Mouse (Mus musculus) embryonic facial prominence, embryonic 12.5 days (tissue): ENCODE measurements around the gene Pwp2. TPM values are rescaled to one million over a fixed set of nuclear protein-coding genes. Genes with fewer than 3 reads are reported as not detected.

Experiments used
- ATAC-seq: fragments of 200-750 bp; cut with Nextera tagmentation; 2 replicates; pipeline ENCODE4 v1.8.0; 2017; ENCODE audit not compliant: insufficient number of reproducible peaks, insufficient read depth, low FRiP score, low TSS enrichment
- H3K27ac ChIP-seq: fragments of 300-500 bp; sonication (generic); 2 replicates; pipeline ENCODE4 v1.5.1; 2016; ENCODE audit warnings: mild to moderate bottlenecking
- H3K27me3 ChIP-seq: fragments of 300-500 bp; sonication (generic); 2 replicates; pipeline ENCODE4 v1.6.1; 2016; ENCODE audit warnings: mild to moderate bottlenecking, moderate library complexity
- H3K36me3 ChIP-seq: fragments of 300-500 bp; sonication (generic); 2 replicates; pipeline ENCODE4 v1.6.1; 2016; ENCODE audit warnings: mild to moderate bottlenecking
- H3K4me1 ChIP-seq: fragments of 300-500 bp; sonication (generic); 2 replicates; pipeline ENCODE4 v1.6.1; 2016
- H3K4me2 ChIP-seq: fragments of 300-500 bp; sonication (generic); replicated peaks from 2 replicates; pipeline ENCODE4 v1.6.1; 2016; ENCODE audit warnings: mild to moderate bottlenecking, moderate library complexity
- H3K4me3 ChIP-seq: fragments of 300-500 bp; sonication (generic); 2 replicates; pipeline ENCODE4 v1.5.1; 2016; ENCODE audit warnings: mild to moderate bottlenecking
- H3K9ac ChIP-seq: fragments of 300-500 bp; sonication (generic); 2 replicates; pipeline ENCODE4 v1.6.1; 2016; ENCODE audit warnings: mild to moderate bottlenecking, moderate library complexity
- H3K9me3 ChIP-seq: fragments of 300-500 bp; sonication (generic); 2 replicates; pipeline ENCODE4 v1.6.1; 2016; ENCODE audit warnings: mild to moderate bottlenecking, moderate library complexity
- WGBS: fragments of 180-500 bp; shearing (Covaris S2); methylation state at CpG from one replicate; pipeline ENCODE4 v1.1.7; 2016; 5-methylcytosine and 5-hydroxymethylcytosine counted together
- polyA plus RNA-seq: library from polyadenylated mRNA; unstranded; fragments of >200 nt; fragmentation: Nextera tagmentation; extraction: Ambion mirVana; gene quantifications from 2 replicates; pipeline ENCODE4 v1.2.1, GENCODE M21; 2016

Pwp2 gene
- polyA plus RNA-seq, 1 experiment from 2014 or later: 27.0 TPM

DNA sequence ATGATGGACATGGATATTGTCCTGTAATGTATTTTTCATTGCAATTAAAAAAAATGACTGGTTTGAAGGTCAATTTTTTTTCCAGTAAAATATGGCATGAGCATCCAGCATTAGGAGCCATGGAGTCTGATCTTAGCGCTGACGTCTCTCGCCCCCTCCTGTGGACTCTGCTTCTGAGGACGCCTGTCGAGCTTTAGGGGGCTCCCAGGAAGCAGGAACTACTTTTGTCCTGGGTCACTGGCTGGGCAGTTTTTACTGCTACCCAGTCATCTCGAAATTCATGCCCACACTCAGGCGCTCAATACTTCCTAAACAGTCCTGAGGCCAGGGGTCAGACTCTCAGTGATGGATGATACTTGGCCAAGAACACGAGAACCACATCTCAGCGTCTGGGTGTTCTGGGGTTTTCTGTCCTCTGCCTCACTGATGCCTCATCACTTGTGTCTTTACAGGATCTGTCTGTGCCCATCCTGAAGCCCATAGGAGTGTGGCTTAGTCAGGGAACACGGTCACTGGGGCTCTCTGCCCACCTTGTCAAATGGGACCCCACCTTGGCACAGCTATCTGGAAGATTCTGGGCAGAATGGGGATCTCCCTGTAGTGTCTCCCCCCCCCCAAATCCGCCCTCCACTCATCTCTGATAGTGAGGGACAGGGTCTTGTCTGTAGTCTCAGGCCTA lies 45.2 kb downstream of the Pwp2 start:
- no peaks in the 10 kb centered on the region for H3K27me3 ChIP-seq
- H3K4me3 ChIP-seq: no peak overlapping the region
- no peak overlapping the region for H3K4me2 ChIP-seq
- no peak for ATAC-seq
- no peak overlapping the region for H3K9ac ChIP-seq
- peak overlapping the region; percentile 65; the same call in 1 of the 2 replicates for H3K27ac ChIP-seq
- peaks cover 15% of the 10 kb centered on the region for H3K4me1 ChIP-seq
- no peaks in the 10 kb centered on the region for H3K36me3 ChIP-seq
- no peaks in the 10 kb centered on the region for H3K9me3 ChIP-seq
- 74% methylated on average over 11 of the region's 11 CpGs for WGBS

DNA sequence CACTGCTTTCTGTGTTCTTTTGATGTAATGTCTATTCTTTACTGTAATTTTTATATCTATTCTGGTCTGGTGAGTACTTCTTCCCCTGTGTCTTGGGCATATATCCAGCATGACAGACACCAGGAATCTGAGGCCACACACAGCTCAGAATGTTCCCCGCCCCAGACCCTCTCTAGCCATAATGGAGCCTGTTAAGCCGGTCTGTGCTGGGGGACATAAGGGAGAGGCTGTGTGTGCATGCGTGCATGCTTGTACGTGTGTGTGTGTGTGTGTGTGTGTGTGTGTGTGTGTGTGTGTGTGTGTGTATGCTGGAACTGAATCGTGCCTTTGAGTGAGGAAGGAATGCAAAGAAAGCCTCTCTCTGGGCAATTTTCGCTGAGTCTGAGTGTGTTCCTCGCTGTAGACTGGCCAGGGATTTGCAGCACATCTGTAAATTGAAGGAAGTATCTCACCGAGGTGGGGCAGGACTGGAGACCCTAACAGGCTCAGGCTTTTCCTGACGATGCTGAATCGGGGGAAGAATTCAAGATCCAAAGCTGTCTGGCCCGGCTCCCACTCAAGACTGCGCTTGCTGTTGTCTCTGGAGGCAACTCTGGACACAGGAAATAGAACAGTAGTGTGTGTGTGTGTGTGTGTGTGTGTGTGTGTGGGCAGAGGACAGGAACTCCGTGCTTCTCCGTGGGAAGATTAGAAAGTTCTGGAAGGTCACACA lies 46.0 kb downstream of the Pwp2 start:
- no peak overlapping the region for H3K9ac ChIP-seq
- 0 out of 2 replicates have a peak overlapping the region, but pooled peaks have one; percentile 13 for H3K4me2 ChIP-seq
- no peaks in the 10 kb centered on the region for H3K9me3 ChIP-seq
- H3K27me3 ChIP-seq: no peaks in the 10 kb centered on the region
- ATAC-seq: no peak
- H3K4me1 ChIP-seq: peaks cover 16% of the 10 kb centered on the region
- no peaks in the 10 kb centered on the region for H3K36me3 ChIP-seq
- H3K4me3 ChIP-seq: no peak overlapping the region
- 31% methylated on average over 14 of the region's 14 CpGs for WGBS
- H3K27ac ChIP-seq: peak overlapping the region; percentile 65

DNA sequence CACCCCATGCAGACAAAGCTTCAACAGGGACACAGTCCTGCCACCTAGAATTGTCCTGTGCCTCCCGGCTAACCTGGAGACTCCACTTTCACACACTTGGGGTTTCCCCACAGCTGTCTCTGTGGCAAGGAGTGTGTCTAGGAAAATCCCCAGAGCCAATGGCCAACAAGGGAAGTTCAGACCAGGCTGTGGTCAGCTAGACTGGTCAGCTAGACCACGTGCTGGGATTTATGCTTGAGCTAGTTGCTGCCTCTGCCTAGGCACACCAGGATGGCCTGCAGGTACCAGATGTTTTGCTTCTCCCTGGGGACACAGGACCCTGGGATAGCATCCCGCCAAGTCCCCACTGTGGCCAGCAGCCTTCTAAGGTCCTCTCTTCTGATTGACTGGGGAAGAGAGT lies 47.8 kb downstream of the Pwp2 start:
- Histone ChIP-seq H3K4me1 (peaks cover 16% of the 10 kb centered on the region), H3K4me3 (no peak overlapping the region), H3K9me3 (no peaks in the 10 kb centered on the region), H3K4me2 (no peak overlapping the region), H3K36me3 (no peaks in the 10 kb centered on the region), H3K27ac (no peak overlapping the region), H3K9ac (no peak overlapping the region), H3K27me3 (no peaks in the 10 kb centered on the region)
- no peak for ATAC-seq
- 88% methylated on average over 3 of the region's 3 CpGs for WGBS

DNA sequence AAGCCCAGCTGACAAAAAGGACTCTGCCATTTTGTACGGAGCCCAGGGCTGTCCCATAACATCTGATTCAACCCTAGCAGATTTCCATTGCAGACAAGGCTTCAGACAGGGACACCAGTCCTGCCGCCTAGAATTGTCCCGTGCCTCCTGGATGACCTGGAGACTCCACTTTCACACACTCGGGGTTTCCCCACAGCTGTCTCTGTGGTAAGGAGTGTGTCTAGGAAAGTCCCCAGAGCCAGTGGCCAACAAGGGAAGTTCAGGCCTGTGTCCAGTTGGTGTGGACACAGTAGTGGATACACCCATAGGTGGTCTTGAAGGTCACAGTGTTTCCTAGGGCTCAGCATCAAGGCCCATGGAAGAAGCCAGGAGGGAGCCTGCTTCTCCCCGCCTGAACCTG lies 49.0 kb downstream of the Pwp2 start:
- no peaks in the 10 kb centered on the region for H3K27me3 ChIP-seq
- H3K4me3 ChIP-seq: no peak overlapping the region
- no peak overlapping the region for H3K4me2 ChIP-seq
- WGBS: 73% methylated on average over 5 of the region's 5 CpGs
- peaks cover 16% of the 10 kb centered on the region for H3K4me1 ChIP-seq
- ATAC-seq: no peak
- H3K9me3 ChIP-seq: no peaks in the 10 kb centered on the region
- no peak overlapping the region for H3K9ac ChIP-seq
- no peaks in the 10 kb centered on the region for H3K36me3 ChIP-seq
- no peak overlapping the region for H3K27ac ChIP-seq

DNA sequence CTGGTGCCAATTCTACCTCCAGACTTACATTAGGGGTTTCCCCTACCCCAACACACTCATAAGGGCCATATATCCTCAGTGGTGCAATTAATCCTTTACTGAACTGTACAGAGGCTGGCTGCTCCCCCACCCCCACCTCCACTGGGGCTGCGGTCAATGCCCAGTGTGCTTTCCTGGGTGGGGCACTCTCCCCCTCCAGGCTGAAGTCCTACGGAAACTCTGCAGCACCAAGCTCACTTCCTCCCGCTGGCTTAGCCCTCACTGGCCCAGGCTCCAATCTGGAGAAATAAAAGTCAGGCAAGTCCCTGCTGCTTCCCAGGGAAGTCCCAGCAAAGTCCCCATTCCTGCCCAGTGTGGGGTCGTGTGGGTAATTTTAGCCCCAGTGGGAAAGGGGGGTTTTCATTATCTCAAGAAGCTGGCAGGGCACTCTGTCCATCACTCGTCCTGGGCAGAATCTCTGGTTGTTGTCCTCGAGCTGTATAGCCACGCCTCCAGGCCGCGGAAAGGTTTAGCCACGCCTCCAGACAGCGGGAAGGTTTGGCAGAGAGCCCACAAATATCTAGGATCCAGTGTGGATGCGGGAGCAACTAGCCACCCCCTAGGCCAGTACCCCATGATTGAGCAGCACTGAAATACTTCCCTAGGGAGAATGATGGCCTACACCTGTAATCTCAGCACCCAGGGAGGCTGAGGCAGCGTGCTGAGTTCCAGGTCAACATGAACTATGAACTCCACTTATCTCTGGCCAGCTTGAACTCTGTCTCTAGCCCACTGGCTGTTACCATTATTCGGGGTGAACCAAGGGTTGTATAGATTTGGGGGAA lies 49.8 kb downstream of the Pwp2 start:
- H3K27ac ChIP-seq: no peak overlapping the region
- H3K9me3 ChIP-seq: no peaks in the 10 kb centered on the region
- no peaks in the 10 kb centered on the region for H3K27me3 ChIP-seq
- ATAC-seq: peak; percentile 11; the same call in 1 of the 2 replicates
- H3K9ac ChIP-seq: no peak overlapping the region
- WGBS: 12% methylated on average over 14 of the region's 14 CpGs
- H3K4me2 ChIP-seq: peak overlapping the region; percentile 38
- H3K36me3 ChIP-seq: no peaks in the 10 kb centered on the region
- H3K4me1 ChIP-seq: peaks cover 16% of the 10 kb centered on the region
- no peak overlapping the region for H3K4me3 ChIP-seq

DNA sequence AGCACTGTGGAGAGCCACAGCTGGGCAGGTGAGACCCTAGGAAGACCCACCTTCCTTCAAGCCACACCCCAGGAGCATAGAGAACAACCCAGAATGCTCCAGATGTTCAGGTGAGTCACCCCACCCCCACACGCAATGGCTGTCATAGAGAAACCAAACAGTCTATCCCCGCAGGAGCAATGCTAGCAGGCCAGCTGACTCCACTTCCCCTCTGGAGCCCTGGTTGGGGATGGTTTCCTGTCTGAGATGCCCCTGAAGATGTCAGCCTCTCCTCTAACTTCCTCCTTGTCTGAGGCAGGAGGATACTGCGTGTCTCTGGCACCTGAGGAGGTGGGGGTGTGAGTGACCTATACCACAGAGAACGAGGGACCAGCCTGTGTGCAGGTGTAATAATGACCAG lies 50.5 kb downstream of the Pwp2 start:
- no peak overlapping the region for H3K27ac ChIP-seq
- H3K4me2 ChIP-seq: no peak overlapping the region

DNA sequence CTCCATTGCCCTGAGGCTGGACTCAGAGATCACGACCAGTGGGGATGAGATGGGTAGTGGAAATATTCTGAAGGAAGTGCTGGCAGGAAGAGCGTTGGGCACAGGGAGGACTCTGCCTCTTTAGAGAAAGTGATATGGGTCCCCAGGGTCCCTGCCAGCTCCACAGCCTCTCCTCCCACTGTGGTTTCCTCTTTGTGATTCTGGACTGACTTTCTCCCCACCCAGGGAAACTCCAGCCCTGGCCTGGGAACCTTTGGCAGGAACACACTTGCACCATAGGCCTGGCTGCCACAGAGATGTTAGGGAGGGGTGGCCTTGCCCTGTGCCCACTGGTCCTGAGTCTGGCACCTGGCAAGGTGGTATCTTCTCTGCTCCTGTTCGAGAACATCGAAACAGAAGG lies 55.0 kb downstream of the Pwp2 start:
- Histone ChIP-seq H3K4me3 (no peak overlapping the region), H3K4me2 (no peak overlapping the region), H3K27me3 (no peaks in the 10 kb centered on the region), H3K27ac (no peak overlapping the region), H3K9me3 (no peaks in the 10 kb centered on the region), H3K4me1 (peaks cover 7% of the 10 kb centered on the region), H3K9ac (no peak overlapping the region), H3K36me3 (no peaks in the 10 kb centered on the region)
- WGBS: 71% methylated on average over 4 of the region's 4 CpGs
- ATAC-seq: no peak

More for the DNA sequence above, 50.5 kb downstream of the Pwp2 start:
- H3K9me3 ChIP-seq: no peaks in the 10 kb centered on the region
- H3K9ac ChIP-seq: no peak overlapping the region
- WGBS: 64% methylated on average over 4 of the region's 4 CpGs
- no peaks in the 10 kb centered on the region for H3K36me3 ChIP-seq
- H3K4me1 ChIP-seq: peaks cover 16% of the 10 kb centered on the region
- no peaks in the 10 kb centered on the region for H3K27me3 ChIP-seq
- ATAC-seq: no peak
- H3K4me3 ChIP-seq: no peak overlapping the region

DNA sequence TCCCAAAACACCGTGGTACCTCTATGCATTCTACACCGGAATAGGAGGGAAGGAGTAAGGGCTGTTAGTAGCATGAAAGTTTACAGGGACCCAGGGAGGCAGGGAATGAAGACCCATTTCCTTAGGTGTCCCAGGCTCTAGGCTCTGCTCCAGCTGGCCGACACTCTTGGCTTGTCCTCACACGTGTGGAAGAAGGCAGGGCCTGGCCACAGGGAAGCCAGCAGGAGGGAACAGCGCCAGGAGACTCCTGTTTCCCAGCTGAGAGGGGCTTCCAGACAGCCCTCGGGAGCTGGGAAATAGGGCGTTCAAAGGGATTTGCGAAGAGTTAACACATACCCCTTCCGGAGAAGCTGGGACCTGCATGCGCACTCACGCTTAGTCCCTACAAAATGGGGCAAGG lies 55.5 kb downstream of the Pwp2 start:
- H3K27ac ChIP-seq: no peak overlapping the region
- no peaks in the 10 kb centered on the region for H3K9me3 ChIP-seq

DNA sequence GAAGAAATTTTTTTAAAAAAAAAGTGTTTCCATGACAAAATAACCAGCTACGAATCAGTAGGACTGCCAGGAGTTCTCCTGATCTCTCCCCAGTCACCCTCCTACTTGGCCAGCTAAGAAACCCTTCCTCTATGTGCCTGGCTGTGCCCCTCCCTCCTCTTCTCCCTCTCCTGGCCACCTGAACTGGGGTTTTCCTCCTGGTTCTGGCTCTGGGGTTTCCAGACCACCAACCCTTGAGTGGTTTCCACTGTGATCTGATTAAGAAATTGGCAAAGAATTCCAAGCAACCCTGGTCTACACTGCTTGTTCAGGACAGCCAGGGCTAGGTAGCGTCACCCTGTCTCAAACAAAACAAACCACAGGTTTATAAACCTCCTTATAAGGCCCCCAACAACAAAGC lies 56.3 kb downstream of the Pwp2 start:
- no peaks in the 10 kb centered on the region for H3K9me3 ChIP-seq
- no peaks in the 10 kb centered on the region for H3K27me3 ChIP-seq
- peaks cover 3% of the 10 kb centered on the region; the same call in 1 of the 2 replicates for H3K4me1 ChIP-seq
- 83% methylated on average over 2 of the region's 2 CpGs for WGBS
- H3K9ac ChIP-seq: no peak overlapping the region
- H3K4me2 ChIP-seq: no peak overlapping the region
- H3K4me3 ChIP-seq: no peak overlapping the region
- no peak overlapping the region for H3K27ac ChIP-seq
- no peaks in the 10 kb centered on the region for H3K36me3 ChIP-seq
- ATAC-seq: no peak

More for the DNA sequence above, 55.5 kb downstream of the Pwp2 start:
- H3K4me3 ChIP-seq: no peak overlapping the region
- no peak for ATAC-seq
- H3K4me2 ChIP-seq: no peak overlapping the region
- no peak overlapping the region for H3K9ac ChIP-seq
- 54% methylated on average over 11 of the region's 11 CpGs for WGBS
- peaks cover 3% of the 10 kb centered on the region; the same call in 1 of the 2 replicates for H3K4me1 ChIP-seq
- H3K27me3 ChIP-seq: no peaks in the 10 kb centered on the region
- H3K36me3 ChIP-seq: no peaks in the 10 kb centered on the region

DNA sequence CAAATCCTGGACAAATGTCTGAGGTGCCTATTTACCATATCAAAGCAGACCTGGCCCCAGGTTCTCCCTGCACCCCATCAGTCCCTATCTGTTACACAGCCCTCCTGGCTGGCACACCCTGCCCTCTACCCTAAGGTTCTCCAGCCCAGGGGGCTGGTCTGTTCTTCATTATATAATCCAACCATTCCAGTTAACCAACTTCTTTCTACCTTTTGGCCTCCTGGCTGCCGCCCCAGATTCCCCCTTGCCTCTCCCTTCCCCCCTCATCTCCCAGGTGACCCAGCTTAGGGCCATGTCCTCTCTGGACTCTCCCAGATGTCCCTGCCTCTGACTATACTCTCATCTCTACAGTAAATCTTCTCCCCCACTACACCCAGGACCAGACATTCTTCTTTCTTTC lies 57.0 kb downstream of the Pwp2 start:
- H3K27me3 ChIP-seq: no peaks in the 10 kb centered on the region
- 41% methylated on average over 1 of the region's 1 CpGs for WGBS
- H3K27ac ChIP-seq: no peak overlapping the region
- peaks cover 3% of the 10 kb centered on the region; the same call in 1 of the 2 replicates for H3K4me1 ChIP-seq
- ATAC-seq: no peak
- no peak overlapping the region for H3K9ac ChIP-seq
- no peaks in the 10 kb centered on the region for H3K9me3 ChIP-seq
- no peaks in the 10 kb centered on the region for H3K36me3 ChIP-seq
- H3K4me2 ChIP-seq: no peak overlapping the region
- H3K4me3 ChIP-seq: no peak overlapping the region

DNA sequence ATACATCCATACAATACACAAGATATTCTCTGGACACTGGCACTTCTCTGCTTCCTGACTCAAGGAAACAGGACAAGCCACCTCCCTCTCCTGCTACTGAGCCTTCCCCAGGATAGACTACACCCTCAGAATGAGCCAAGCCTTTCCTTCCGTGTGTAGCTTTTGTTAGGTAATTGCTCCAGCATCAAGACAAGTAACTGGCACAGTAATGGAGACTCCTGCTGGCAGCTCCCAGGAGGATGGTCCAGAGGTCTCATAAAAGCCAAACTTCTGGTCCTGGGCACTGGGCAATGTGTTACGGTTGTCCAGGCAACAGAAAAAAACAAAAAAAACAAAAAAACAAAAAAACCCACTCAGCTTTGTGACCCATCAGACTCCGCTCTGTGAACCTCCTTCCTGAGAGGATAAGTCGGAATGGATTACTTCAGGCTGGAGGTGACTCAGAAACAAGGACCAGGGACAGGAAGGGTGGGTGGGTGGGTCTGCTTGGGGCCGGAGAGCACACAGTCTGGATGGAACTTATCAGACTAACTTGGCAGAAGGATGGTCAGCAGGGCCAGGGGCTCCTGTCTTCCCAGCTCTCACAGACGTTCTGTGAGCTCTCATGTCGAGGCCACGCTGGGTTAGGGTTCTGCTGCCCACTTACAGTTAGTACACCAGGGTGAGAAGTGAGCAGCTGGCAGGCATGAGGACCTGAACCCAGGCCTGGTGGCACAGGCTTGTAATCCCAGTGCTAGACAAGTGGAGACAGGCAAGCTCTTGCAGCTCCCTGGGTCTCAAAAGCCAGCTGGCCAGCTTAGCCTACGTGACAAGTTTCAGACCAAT lies 57.7 kb downstream of the Pwp2 start:
- no peaks in the 10 kb centered on the region for H3K36me3 ChIP-seq
- no peak overlapping the region for H3K4me3 ChIP-seq
- H3K27ac ChIP-seq: no peak overlapping the region
- WGBS: 70% methylated on average over 9 of the region's 9 CpGs
- H3K4me1 ChIP-seq: peaks cover 3% of the 10 kb centered on the region; the same call in 1 of the 2 replicates
- no peak overlapping the region for H3K4me2 ChIP-seq
- H3K9ac ChIP-seq: no peak overlapping the region
- H3K9me3 ChIP-seq: no peaks in the 10 kb centered on the region
- ATAC-seq: no peak
- H3K27me3 ChIP-seq: no peaks in the 10 kb centered on the region
